Mouse (Mus musculus): ENCODE data around the gene Tnfsf15.

Tnfsf15 gene

GRCm38 (mm10) chr4:63742763-63743371 is 2.0 kb downstream of the Tnfsf15 start:
- DNase-seq (ENCODE audit: low read depth in 1 of 2, low spot score in 2 of 2), result no peak

- no peak for DNase-seq (ENCODE audit: low read depth in 1 of 2, low spot score in 2 of 2)
These were observed 2.8 kb downstream of the Tnfsf15 start for GRCm38 (mm10) chr4:63742101-63742500.

GRCm38 (mm10) chr4:63740761-63741160 is 4.2 kb downstream of the Tnfsf15 start:
- no peak for DNase-seq (ENCODE audit: low read depth in 1 of 2, low spot score in 2 of 2)

GRCm38 (mm10) chr4:63740001-63740400 is 4.9 kb downstream of the Tnfsf15 start:
- no peak for DNase-seq (ENCODE audit: low read depth in 1 of 2, low spot score in 2 of 2)

GRCm38 (mm10) chr4:63739524-63739923 is 5.4 kb downstream of the Tnfsf15 start:
- no peak for DNase-seq (ENCODE audit: low read depth in 1 of 2, low spot score in 2 of 2)

- DNase-seq (ENCODE audit: low read depth in 1 of 2, low spot score in 2 of 2), result no peak
These were observed 6.4 kb downstream of the Tnfsf15 start for GRCm38 (mm10) chr4:63738364-63738997.

- DNase-seq (ENCODE audit: low read depth in 1 of 2, low spot score in 2 of 2), result no peak
These were observed 13.6 kb downstream of the Tnfsf15 start for GRCm38 (mm10) chr4:63731299-63731698.

GRCm38 (mm10) chr4:63726727-63727126 is 18.2 kb downstream of the Tnfsf15 start:
- no peak for DNase-seq (ENCODE audit: low read depth in 1 of 2, low spot score in 2 of 2)

- no peak for DNase-seq (ENCODE audit: low read depth in 1 of 2, low spot score in 2 of 2)
These were observed 18.9 kb downstream of the Tnfsf15 start for GRCm38 (mm10) chr4:63725981-63726380.

- no peak for DNase-seq (ENCODE audit: low read depth in 1 of 2, low spot score in 2 of 2)
These were observed 26.8 kb downstream of the Tnfsf15 start for GRCm38 (mm10) chr4:63717922-63718643.

- DNase-seq (ENCODE audit: low read depth in 1 of 2, low spot score in 2 of 2), result no peak
These were observed 33.0 kb downstream of the Tnfsf15 start for GRCm38 (mm10) chr4:63711886-63712285.

- DNase-seq (ENCODE audit: low read depth in 1 of 2, low spot score in 2 of 2), result no peak
These were observed 34.3 kb downstream of the Tnfsf15 start for GRCm38 (mm10) chr4:63710431-63711220.

GRCm38 (mm10) chr4:63706279-63706971 is 38.5 kb downstream of the Tnfsf15 start:
- no peak for DNase-seq (ENCODE audit: low read depth in 1 of 2, low spot score in 2 of 2)

- DNase-seq (ENCODE audit: low read depth in 1 of 2, low spot score in 2 of 2), result no peak
These were observed 40.7 kb downstream of the Tnfsf15 start for GRCm38 (mm10) chr4:63704232-63704631.

GRCm38 (mm10) chr4:63703686-63704085 is 41.2 kb downstream of the Tnfsf15 start:
- DNase-seq (ENCODE audit: low read depth in 1 of 2, low spot score in 2 of 2), result no peak

- no peak for DNase-seq (ENCODE audit: low read depth in 1 of 2, low spot score in 2 of 2)
These were observed 42.8 kb downstream of the Tnfsf15 start for GRCm38 (mm10) chr4:63702006-63702704.

GRCm38 (mm10) chr4:63699749-63700148 is 45.2 kb downstream of the Tnfsf15 start:
- DNase-seq (ENCODE audit: low read depth in 1 of 2, low spot score in 2 of 2), result no peak

- DNase-seq (ENCODE audit: low read depth in 1 of 2, low spot score in 2 of 2), result no peak
These were observed 48.0 kb downstream of the Tnfsf15 start for GRCm38 (mm10) chr4:63696921-63697320.

- no peak for DNase-seq (ENCODE audit: low read depth in 1 of 2, low spot score in 2 of 2)
These were observed 52.6 kb downstream of the Tnfsf15 start for GRCm38 (mm10) chr4:63692351-63692750.

GRCm38 (mm10) chr4:63687429-63687828 is 57.5 kb downstream of the Tnfsf15 start:
- DNase-seq (ENCODE audit: low read depth in 1 of 2, low spot score in 2 of 2), result no peak
